Mouse (Mus musculus) cerebellum, postnatal 14 days (tissue): ENCODE data around the gene Gm20737.
"Not testable (repeated sequence)": the region's sequence is repeated elsewhere in the genome, so short reads cannot be mapped to it uniquely, and the experiment has no call there.

Experiments used
- DNase-seq, 2 experiments: peaks; one replicate each; pipeline ENCODE4 v3.0.0; 2021; ENCODE audit warnings: mixed read lengths in 2 of 2

Gm20737 gene

DNA sequence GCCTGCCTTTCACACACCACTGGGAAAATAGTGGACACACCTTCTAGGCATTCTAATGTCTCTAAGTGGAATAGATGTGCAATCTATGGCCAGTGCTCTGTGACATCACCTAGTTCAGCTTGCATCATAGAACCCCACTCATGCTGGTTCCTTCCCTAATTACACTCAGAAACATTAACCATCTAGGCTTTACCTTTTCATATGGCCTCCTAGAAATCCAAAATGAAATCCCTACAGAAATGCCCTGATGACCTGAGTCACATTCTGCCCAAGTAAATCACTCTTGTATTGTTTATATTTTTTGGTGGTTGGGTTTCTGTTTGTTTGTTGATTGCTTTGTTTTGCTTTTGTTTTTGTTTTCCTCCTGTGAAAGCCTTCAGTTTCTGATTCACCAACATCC lies at the start of gene Gm20737:
Gene Gm20737, minus strand, starts transcription at position 101 of the 400 bp plus-strand sequence.
- DNase-seq: not testable (repeated sequence)

- not testable (repeated sequence) for DNase-seq
Measured at GRCm38 (mm10) chrY:10553153-10553552, 17.3 kb upstream of the Gm20737 start, which contains the start of gene Gm21775. Gene Gm21775, plus strand, starts transcription at chrY:10553453.
